Mouse (Mus musculus) megakaryocyte, embryonic 14.5 days (primary cell): ENCODE measurements at regions not wholly inside any gene's neighbourhood (a gene's known extent, or its start where the extent isn't known, plus 50 kb on each side); places are given as distances from the start of the nearest gene placed in this dataset.

Source experiments
- H3K27me3 ChIP-seq: replicated peaks from 2 replicates; pipeline ENCODE3; 2012; ENCODE audit warnings: inconsistent platforms
- H3K36me3 ChIP-seq: replicated peaks from 2 replicates; pipeline ENCODE3; 2012; ENCODE audit warnings: low read length, inconsistent platforms, mixed read lengths
- H3K4me1 ChIP-seq: 2 replicates; pipeline ENCODE4 v1.6.1; 2012; ENCODE audit warnings: inconsistent platforms
- H3K4me3 ChIP-seq: replicated peaks from 2 replicates; pipeline ENCODE3; 2012; ENCODE audit warnings: moderate library complexity, mild to moderate bottlenecking, inconsistent platforms
- H3K9me3 ChIP-seq: 2 replicates; pipeline ENCODE4 v1.6.1; 2012; ENCODE audit warnings: inconsistent platforms
- FLI1 ChIP-seq: IDR thresholded peaks from 2 replicates; pipeline ENCODE4 v1.6.1; 2012; ENCODE audit warnings: low read length, inconsistent platforms, mixed read lengths
- GATA1 ChIP-seq: IDR thresholded peaks from 3 replicates; pipeline ENCODE4 v1.6.1; 2012; ENCODE audit warnings: mixed read lengths, low read length, inconsistent platforms, borderline replicate concordance

- Histone ChIP-seq H3K27me3 (peaks cover 5% of the 10 kb centered on the region), H3K4me1 (no peaks in the 10 kb centered on the region)
Observed at GRCm38 (mm10) chr12:86579716-86580115, 98.8 kb upstream of the Vash1 start.

DNA sequence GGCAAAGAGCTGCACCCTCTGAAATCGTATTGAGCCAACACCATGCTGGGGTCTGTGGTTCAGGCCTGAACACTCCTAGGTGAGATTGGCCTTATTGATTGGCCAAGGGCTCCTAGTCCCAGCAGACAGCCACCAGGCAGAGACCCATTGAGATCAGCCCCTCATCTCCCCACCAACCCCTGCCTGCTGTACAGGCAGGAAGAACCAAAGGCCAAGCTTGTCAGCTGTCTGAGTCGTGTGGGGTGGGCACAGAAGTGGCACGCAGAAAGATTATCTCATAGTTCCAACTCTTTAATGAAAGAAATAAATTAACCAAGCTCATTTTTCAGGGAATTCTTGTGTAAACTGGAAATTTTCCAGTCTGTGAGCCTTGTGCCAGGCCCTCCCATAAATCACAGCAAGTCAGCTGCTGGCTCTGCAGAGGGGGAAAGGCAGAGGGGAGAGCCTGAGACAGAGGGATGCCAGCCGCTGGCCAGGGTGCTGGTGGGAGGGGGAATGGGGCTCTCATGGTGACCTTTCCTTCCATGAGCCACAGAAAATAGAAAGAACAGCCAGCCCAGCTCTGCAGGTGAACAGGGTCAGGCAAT is 98.3 kb upstream of the Vash1 start:
- TF ChIP-seq GATA1 (no peak), FLI1 (no peak)
- peaks cover 5% of the 10 kb centered on the region for H3K27me3 ChIP-seq
- no peaks in the 10 kb centered on the region for H3K4me1 ChIP-seq
- H3K4me3 ChIP-seq, result no peak overlapping the region
- no peaks in the 10 kb centered on the region for H3K9me3 ChIP-seq
- H3K36me3 ChIP-seq, result no peaks in the 10 kb centered on the region

More at GRCm38 (mm10) chr12:86579716-86580115, 98.8 kb upstream of the Vash1 start:
- H3K36me3 ChIP-seq, result no peaks in the 10 kb centered on the region
- H3K4me3 ChIP-seq, result no peak overlapping the region
- H3K9me3 ChIP-seq, result no peaks in the 10 kb centered on the region
- TF ChIP-seq FLI1, result no peak
- no peak for TF ChIP-seq GATA1

DNA sequence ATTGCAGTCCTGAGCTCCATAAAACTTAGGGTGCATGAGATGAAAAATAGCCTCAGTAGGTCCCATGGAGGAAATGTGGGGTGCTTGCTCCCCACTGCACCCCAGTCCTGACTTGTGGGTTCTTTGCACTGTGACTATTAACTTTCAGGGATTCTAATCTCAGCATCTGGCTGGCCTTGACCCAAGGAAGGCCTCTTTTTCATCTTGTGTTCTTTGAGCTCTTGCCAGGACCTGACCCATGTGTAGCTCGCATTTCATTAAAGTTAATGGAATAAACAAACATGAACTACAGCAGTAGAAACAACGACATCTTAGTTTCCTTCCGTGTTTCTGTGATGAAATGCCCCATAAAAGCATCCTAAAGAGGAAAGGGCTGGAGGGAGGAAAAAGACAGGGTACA is 96.4 kb upstream of the Vash1 start:
- Histone ChIP-seq H3K4me3 (no peak overlapping the region), H3K36me3 (no peaks in the 10 kb centered on the region), H3K9me3 (no peaks in the 10 kb centered on the region), H3K4me1 (no peaks in the 10 kb centered on the region), H3K27me3 (peaks cover 5% of the 10 kb centered on the region)
- TF ChIP-seq FLI1, result no peak
- no peak for TF ChIP-seq GATA1

GRCm38 (mm10) chr12:86588010-86588409 is 90.5 kb upstream of the Vash1 start:
- no peaks in the 10 kb centered on the region for H3K4me1 ChIP-seq
- H3K4me3 ChIP-seq, result no peak overlapping the region
- H3K36me3 ChIP-seq, result no peaks in the 10 kb centered on the region
- TF ChIP-seq GATA1 (no peak), FLI1 (no peak)
- H3K27me3 ChIP-seq, result peaks cover 5% of the 10 kb centered on the region
- H3K9me3 ChIP-seq, result 0 out of 2 replicates have a peak, but pooled peaks cover 7% of the 10 kb centered on the region

GRCm38 (mm10) chr12:86592509-86592908 is 86.0 kb upstream of the Vash1 start:
- TF ChIP-seq GATA1, result no peak
- no peak for TF ChIP-seq FLI1
- Histone ChIP-seq H3K4me3 (no peak overlapping the region), H3K4me1 (no peaks in the 10 kb centered on the region), H3K9me3 (0 out of 2 replicates have a peak, but pooled peaks cover 7% of the 10 kb centered on the region), H3K36me3 (no peaks in the 10 kb centered on the region), H3K27me3 (peaks cover 1% of the 10 kb centered on the region)

GRCm38 (mm10) chr12:86594647-86595046 is 83.9 kb upstream of the Vash1 start:
- H3K4me3 ChIP-seq, result peak overlapping the region; percentile 50
- H3K36me3 ChIP-seq, result no peaks in the 10 kb centered on the region
- no peaks in the 10 kb centered on the region for H3K4me1 ChIP-seq
- 0 out of 2 replicates have a peak, but pooled peaks cover 7% of the 10 kb centered on the region for H3K9me3 ChIP-seq
- no peak for TF ChIP-seq FLI1
- no peak for TF ChIP-seq GATA1
- H3K27me3 ChIP-seq, result peaks cover 6% of the 10 kb centered on the region

DNA sequence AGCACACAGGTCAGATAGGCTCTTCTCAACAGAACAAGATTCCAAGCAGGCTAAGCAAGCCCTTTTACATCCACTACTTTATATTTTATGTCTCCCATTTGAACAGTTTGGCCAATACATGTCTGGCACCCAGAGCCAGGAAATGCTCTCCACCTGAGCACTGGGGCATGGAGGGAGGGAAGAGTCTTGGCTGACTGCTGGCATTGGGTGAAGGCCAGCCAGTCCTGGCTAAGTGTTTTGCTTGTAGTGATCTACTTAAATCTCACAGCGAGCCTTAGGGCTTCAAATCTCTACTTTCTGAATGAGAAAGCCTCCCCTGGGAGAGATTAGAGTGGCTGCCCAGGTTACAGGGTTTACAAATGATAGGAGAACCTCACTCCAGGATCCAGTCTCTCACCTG is 78.5 kb upstream of the Vash1 start:
- H3K9me3 ChIP-seq, result no peaks in the 10 kb centered on the region

DNA sequence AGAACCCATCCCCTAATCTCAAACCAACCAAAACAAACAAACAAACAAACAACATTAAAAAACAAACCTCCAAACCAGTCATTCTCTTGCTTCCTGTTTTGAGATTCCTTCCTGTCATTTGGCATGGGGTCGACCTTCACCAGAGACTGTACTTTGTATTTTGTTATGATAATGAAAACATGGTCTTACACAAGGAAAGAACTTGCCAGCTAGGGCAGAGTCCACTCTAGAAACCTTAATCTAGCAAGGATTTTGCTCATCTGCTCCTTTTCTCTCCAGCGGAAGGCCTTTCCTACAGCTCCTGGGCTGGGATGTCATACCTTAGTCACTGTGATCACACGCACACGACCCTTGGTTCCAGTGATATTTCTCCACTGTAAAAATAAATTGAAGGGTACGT is 75.0 kb upstream of the Vash1 start:
- no peaks in the 10 kb centered on the region for H3K9me3 ChIP-seq
- no peaks in the 10 kb centered on the region for H3K36me3 ChIP-seq
- H3K4me3 ChIP-seq, result no peak overlapping the region
- H3K27me3 ChIP-seq, result peaks cover 17% of the 10 kb centered on the region
- TF ChIP-seq FLI1, result no peak
- TF ChIP-seq GATA1, result no peak
- peaks cover 5% of the 10 kb centered on the region; the same call in 1 of the 2 replicates for H3K4me1 ChIP-seq

More for the DNA sequence above, 78.5 kb upstream of the Vash1 start:
- no peaks in the 10 kb centered on the region for H3K4me1 ChIP-seq
- H3K27me3 ChIP-seq, result peaks cover 13% of the 10 kb centered on the region
- no peak for TF ChIP-seq GATA1
- no peak for TF ChIP-seq FLI1
- H3K4me3 ChIP-seq, result no peak overlapping the region
- H3K36me3 ChIP-seq, result no peaks in the 10 kb centered on the region

DNA sequence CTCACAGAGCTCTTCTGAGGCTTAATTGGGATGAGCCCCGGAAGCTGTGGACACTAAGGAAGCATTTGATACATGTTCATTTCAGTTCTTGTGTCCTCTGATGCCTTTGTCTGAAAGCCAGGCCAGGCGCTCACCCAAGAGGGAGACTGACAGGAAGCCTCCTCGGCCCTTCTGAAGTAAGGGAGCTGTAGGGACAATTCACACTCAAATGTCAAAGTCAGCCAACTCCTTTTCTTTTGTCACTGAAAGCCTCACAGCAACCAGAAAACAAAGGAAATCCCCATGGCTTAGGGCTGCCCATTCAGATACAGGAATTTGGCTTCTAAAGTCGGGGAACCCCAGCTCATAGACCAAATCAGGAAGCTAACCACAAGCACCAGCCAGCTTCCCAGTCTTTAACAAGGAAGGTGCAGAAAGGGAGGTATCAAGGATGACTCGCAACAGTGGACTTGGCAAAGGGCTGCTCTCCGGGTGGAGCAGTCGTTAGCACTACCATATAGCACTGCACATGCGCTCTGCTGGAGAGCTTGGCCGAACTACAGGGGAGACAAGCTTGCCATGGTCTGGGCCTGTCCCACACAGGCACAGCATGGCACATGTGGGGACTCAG is 66.0 kb upstream of the Vash1 start:
- Histone ChIP-seq H3K4me3 (no peak overlapping the region), H3K4me1 (no peaks in the 10 kb centered on the region), H3K27me3 (peaks cover 30% of the 10 kb centered on the region), H3K9me3 (no peaks in the 10 kb centered on the region), H3K36me3 (no peaks in the 10 kb centered on the region)
- TF ChIP-seq GATA1, result no peak
- TF ChIP-seq FLI1, result no peak

GRCm38 (mm10) chr12:86614156-86614555 is 64.3 kb upstream of the Vash1 start:
- Histone ChIP-seq H3K27me3 (peaks cover 37% of the 10 kb centered on the region), H3K9me3 (no peaks in the 10 kb centered on the region), H3K36me3 (no peaks in the 10 kb centered on the region), H3K4me3 (no peak overlapping the region), H3K4me1 (no peaks in the 10 kb centered on the region)
- TF ChIP-seq GATA1, result no peak
